Mouse (Mus musculus): ENCODE measurements around the gene Stum. TPM values are rescaled to one million over a fixed set of nuclear protein-coding genes. Genes with fewer than 3 reads are reported as not detected.
A peak's percentile ranks its signal among the peaks of the same experiment; 100 is the strongest.

The Stum gene
- polyA plus RNA-seq, 1 experiment from 2014 or later = 0.14 TPM

GRCm38 (mm10) chr1:180431833-180432232 lies 51.5 kb downstream of the Stum start:
- Histone ChIP-seq H3K4me1 (replicated peaks; ENCODE audit: control insufficient read depth, insufficient read depth, low read length) (peaks cover 14% of the 10 kb centered on the region; the same call in 1 of the 2 replicates), H3K27ac (ENCODE audit: low read depth, low read length) (no peak overlapping the region), H3K36me3 (ENCODE audit: control insufficient read depth, insufficient read depth, low read length) (no peaks in the 10 kb centered on the region), H3K4me2 (no peak overlapping the region; the same call in 1 of the 2 replicates), H3K27me3 (replicated peaks; ENCODE audit: control insufficient read depth, insufficient read depth, low read length) (peaks cover 5% of the 10 kb centered on the region; the same call in 1 of the 2 replicates), H3K4me3 (ENCODE audit: low read depth, low read length) (no peak overlapping the region), H3K9ac (ENCODE audit: low read depth, low read length) (no peak overlapping the region), H3K9me3 (ENCODE audit: control insufficient read depth, low read length) (no peaks in the 10 kb centered on the region)
- DNase-seq (ENCODE audit: low spot score) (no peak), ATAC-seq (replicated peaks; ENCODE audit: low FRiP score) (0 out of 2 replicates have a peak, but pooled peaks have one; percentile 16)
- 47% methylated on average over 12 of the region's 12 CpGs for WGBS

- peaks cover 5% of the 10 kb centered on the region; the same call in 1 of the 2 replicates for H3K27me3 ChIP-seq (replicated peaks; ENCODE audit: control insufficient read depth, insufficient read depth, low read length)
- H3K4me1 ChIP-seq (replicated peaks; ENCODE audit: control insufficient read depth, insufficient read depth, low read length) = peaks cover 13% of the 10 kb centered on the region; the same call in 1 of the 2 replicates
- no peak overlapping the region for H3K4me2 ChIP-seq
- no peak overlapping the region for H3K27ac ChIP-seq (ENCODE audit: low read depth, low read length)
- DNase-seq (ENCODE audit: low spot score) (no peak), ATAC-seq (replicated peaks; ENCODE audit: low FRiP score) (no peak)
- H3K9me3 ChIP-seq (ENCODE audit: control insufficient read depth, low read length) = no peaks in the 10 kb centered on the region
- H3K36me3 ChIP-seq (ENCODE audit: control insufficient read depth, insufficient read depth, low read length) = no peaks in the 10 kb centered on the region
- 44% methylated on average over 5 of the region's 5 CpGs for WGBS
- H3K9ac ChIP-seq (ENCODE audit: low read depth, low read length) = no peak overlapping the region
- no peak overlapping the region for H3K4me3 ChIP-seq (ENCODE audit: low read depth, low read length)
Measured at GRCm38 (mm10) chr1:180429819-180430218, 53.5 kb downstream of the Stum start.

GRCm38 (mm10) chr1:180428871-180429270 lies 54.4 kb downstream of the Stum start:
- DNase-seq (ENCODE audit: low spot score) = no peak
- Histone ChIP-seq H3K27ac (ENCODE audit: low read depth, low read length) (no peak overlapping the region), H3K9ac (ENCODE audit: low read depth, low read length) (no peak overlapping the region), H3K4me2 (no peak overlapping the region), H3K4me3 (ENCODE audit: low read depth, low read length) (no peak overlapping the region), H3K9me3 (ENCODE audit: control insufficient read depth, low read length) (no peaks in the 10 kb centered on the region), H3K27me3 (replicated peaks; ENCODE audit: control insufficient read depth, insufficient read depth, low read length) (peaks cover 4% of the 10 kb centered on the region; the same call in 1 of the 2 replicates), H3K4me1 (replicated peaks; ENCODE audit: control insufficient read depth, insufficient read depth, low read length) (peaks cover 11% of the 10 kb centered on the region; the same call in 1 of the 2 replicates), H3K36me3 (ENCODE audit: control insufficient read depth, insufficient read depth, low read length) (no peaks in the 10 kb centered on the region)
- WGBS = 69% methylated on average over 8 of the region's 8 CpGs
- ATAC-seq (replicated peaks; ENCODE audit: low FRiP score) = no peak

GRCm38 (mm10) chr1:180428101-180428712 lies 55.1 kb downstream of the Stum start:
- 18% methylated on average over 9 of the region's 9 CpGs for WGBS
- no peaks in the 10 kb centered on the region for H3K36me3 ChIP-seq (ENCODE audit: control insufficient read depth, insufficient read depth, low read length)
- ATAC-seq (replicated peaks; ENCODE audit: low FRiP score) = no peak
- H3K9me3 ChIP-seq (ENCODE audit: control insufficient read depth, low read length) = no peaks in the 10 kb centered on the region
- H3K4me1 ChIP-seq (replicated peaks; ENCODE audit: control insufficient read depth, insufficient read depth, low read length) = peaks cover 11% of the 10 kb centered on the region; the same call in 1 of the 2 replicates
- H3K27ac ChIP-seq (ENCODE audit: low read depth, low read length) = no peak overlapping the region
- no peak overlapping the region for H3K9ac ChIP-seq (ENCODE audit: low read depth, low read length)
- peaks cover 2% of the 10 kb centered on the region; the same call in 1 of the 2 replicates for H3K27me3 ChIP-seq (replicated peaks; ENCODE audit: control insufficient read depth, insufficient read depth, low read length)
- DNase-seq (ENCODE audit: low spot score) = no peak
- H3K4me3 ChIP-seq (ENCODE audit: low read depth, low read length) = no peak overlapping the region
- H3K4me2 ChIP-seq = peak overlapping the region; percentile 39

- H3K27me3 ChIP-seq (replicated peaks; ENCODE audit: control insufficient read depth, insufficient read depth, low read length) = 0 out of 2 replicates have a peak, but pooled peaks cover 2% of the 10 kb centered on the region
- no peak overlapping the region for H3K27ac ChIP-seq (ENCODE audit: low read depth, low read length)
- H3K4me2 ChIP-seq = peak overlapping the region; percentile 39
- no peak overlapping the region for H3K9ac ChIP-seq (ENCODE audit: low read depth, low read length)
- ATAC-seq (replicated peaks; ENCODE audit: low FRiP score) (no peak), DNase-seq (ENCODE audit: low spot score) (no peak)
- H3K4me1 ChIP-seq (replicated peaks; ENCODE audit: control insufficient read depth, insufficient read depth, low read length) = peaks cover 10% of the 10 kb centered on the region; the same call in 1 of the 2 replicates
- H3K9me3 ChIP-seq (ENCODE audit: control insufficient read depth, low read length) = no peaks in the 10 kb centered on the region
- WGBS = 59% methylated on average over 10 of the region's 10 CpGs
- H3K4me3 ChIP-seq (ENCODE audit: low read depth, low read length) = no peak overlapping the region
- H3K36me3 ChIP-seq (ENCODE audit: control insufficient read depth, insufficient read depth, low read length) = no peaks in the 10 kb centered on the region
Measured at GRCm38 (mm10) chr1:180427685-180428084, 55.6 kb downstream of the Stum start.

GRCm38 (mm10) chr1:180426405-180426804 lies 56.9 kb downstream of the Stum start:
- Histone ChIP-seq H3K4me3 (ENCODE audit: low read depth, low read length) (no peak overlapping the region), H3K4me1 (replicated peaks; ENCODE audit: control insufficient read depth, insufficient read depth, low read length) (peaks cover 10% of the 10 kb centered on the region; the same call in 1 of the 2 replicates), H3K36me3 (ENCODE audit: control insufficient read depth, insufficient read depth, low read length) (no peaks in the 10 kb centered on the region), H3K9me3 (ENCODE audit: control insufficient read depth, low read length) (no peaks in the 10 kb centered on the region), H3K27me3 (replicated peaks; ENCODE audit: control insufficient read depth, insufficient read depth, low read length) (no peaks in the 10 kb centered on the region), H3K27ac (ENCODE audit: low read depth, low read length) (no peak overlapping the region), H3K9ac (ENCODE audit: low read depth, low read length) (no peak overlapping the region), H3K4me2 (no peak overlapping the region)
- DNase-seq (ENCODE audit: low spot score) (no peak), ATAC-seq (replicated peaks; ENCODE audit: low FRiP score) (no peak)
- WGBS = 77% methylated on average over 6 of the region's 6 CpGs

- H3K9me3 ChIP-seq (ENCODE audit: control insufficient read depth, low read length) = no peaks in the 10 kb centered on the region
- no peaks in the 10 kb centered on the region; the same call in 1 of the 2 replicates for H3K36me3 ChIP-seq (ENCODE audit: control insufficient read depth, insufficient read depth, low read length)
- H3K4me3 ChIP-seq (ENCODE audit: low read depth, low read length) = no peak overlapping the region
- no peak for DNase-seq (ENCODE audit: low spot score)
- no peaks in the 10 kb centered on the region for H3K27me3 ChIP-seq (replicated peaks; ENCODE audit: control insufficient read depth, insufficient read depth, low read length)
- no peak overlapping the region for H3K9ac ChIP-seq (ENCODE audit: low read depth, low read length)
- H3K27ac ChIP-seq (ENCODE audit: low read depth, low read length) = no peak overlapping the region
- H3K4me1 ChIP-seq (replicated peaks; ENCODE audit: control insufficient read depth, insufficient read depth, low read length) = peaks cover 10% of the 10 kb centered on the region; the same call in 1 of the 2 replicates
- ATAC-seq (replicated peaks; ENCODE audit: low FRiP score) = no peak
- 67% methylated on average over 3 of the region's 3 CpGs for WGBS
- no peak overlapping the region for H3K4me2 ChIP-seq
Measured at GRCm38 (mm10) chr1:180423931-180424330, 59.4 kb downstream of the Stum start.

- Histone ChIP-seq H3K4me3 (ENCODE audit: low read depth, low read length) (no peak overlapping the region), H3K9ac (ENCODE audit: low read depth, low read length) (no peak overlapping the region), H3K36me3 (ENCODE audit: control insufficient read depth, insufficient read depth, low read length) (peaks cover 2% of the 10 kb centered on the region), H3K9me3 (ENCODE audit: control insufficient read depth, low read length) (no peaks in the 10 kb centered on the region), H3K4me1 (replicated peaks; ENCODE audit: control insufficient read depth, insufficient read depth, low read length) (peaks cover 9% of the 10 kb centered on the region; the same call in 1 of the 2 replicates), H3K27me3 (replicated peaks; ENCODE audit: control insufficient read depth, insufficient read depth, low read length) (no peaks in the 10 kb centered on the region), H3K27ac (ENCODE audit: low read depth, low read length) (no peak overlapping the region), H3K4me2 (no peak overlapping the region)
- no peak for DNase-seq (ENCODE audit: low spot score)
- ATAC-seq (replicated peaks; ENCODE audit: low FRiP score) = no peak
- WGBS = 50% methylated on average over 16 of the region's 16 CpGs
Measured at GRCm38 (mm10) chr1:180423008-180423639, 60.2 kb downstream of the Stum start.

All from liver, embryonic 11.5 days (tissue).